Mouse (Mus musculus): ENCODE data around the gene Zfp462. TPM values are rescaled to one million over a fixed set of nuclear protein-coding genes. Genes with fewer than 3 reads are reported as not detected.

Zfp462 gene
- total RNA-seq, 2 experiments from 2014 or later: 20.8 to 24.5 TPM

GRCm38 (mm10) chr4:55041106-55041730 lies 96.4 kb downstream of the Zfp462 start:
- no peak for DNase-seq (ENCODE audit: low spot score)

- no peak for DNase-seq (ENCODE audit: low spot score)
Measured at GRCm38 (mm10) chr4:55042573-55042972, 97.7 kb downstream of the Zfp462 start.

- no peak for DNase-seq (ENCODE audit: low spot score)
Measured at GRCm38 (mm10) chr4:55047266-55047665, 102.4 kb downstream of the Zfp462 start.

GRCm38 (mm10) chr4:55049938-55050610 lies 105.2 kb downstream of the Zfp462 start:
- no peak for DNase-seq (ENCODE audit: low spot score)

GRCm38 (mm10) chr4:55051345-55051744 lies 106.5 kb downstream of the Zfp462 start:
- no peak for DNase-seq (ENCODE audit: low spot score)

- DNase-seq (ENCODE audit: low spot score): no peak
Measured at GRCm38 (mm10) chr4:55052686-55053085, 107.8 kb downstream of the Zfp462 start.

- DNase-seq (ENCODE audit: low spot score): no peak
Measured at GRCm38 (mm10) chr4:55057666-55058455, 113.0 kb downstream of the Zfp462 start.

- DNase-seq (ENCODE audit: low spot score): no peak
Measured at GRCm38 (mm10) chr4:55058901-55059300, 114.1 kb downstream of the Zfp462 start.

- no peak for DNase-seq (ENCODE audit: low spot score)
Measured at GRCm38 (mm10) chr4:55066341-55067170, 121.7 kb downstream of the Zfp462 start.

- DNase-seq (ENCODE audit: low spot score): no peak
Measured at GRCm38 (mm10) chr4:55071535-55071934, 126.7 kb downstream of the Zfp462 start.

GRCm38 (mm10) chr4:55077133-55077889 lies 132.5 kb downstream of the Zfp462 start:
- DNase-seq (ENCODE audit: low spot score): peak; percentile 9

GRCm38 (mm10) chr4:55077902-55078716 lies 133.3 kb downstream of the Zfp462 start:
- peak; percentile 14 for DNase-seq (ENCODE audit: low spot score)

- no peak for DNase-seq (ENCODE audit: low spot score)
Measured at GRCm38 (mm10) chr4:55079056-55079455, 134.2 kb downstream of the Zfp462 start.

- no peak for DNase-seq (ENCODE audit: low spot score)
Measured at GRCm38 (mm10) chr4:55084080-55084688, 139.3 kb downstream of the Zfp462 start.

GRCm38 (mm10) chr4:55088153-55088552 lies 143.3 kb downstream of the Zfp462 start:
- no peak for DNase-seq (ENCODE audit: low spot score)

GRCm38 (mm10) chr4:55088922-55089321 lies 144.1 kb downstream of the Zfp462 start:
- DNase-seq (ENCODE audit: low spot score): no peak

- no peak for DNase-seq (ENCODE audit: low spot score)
Measured at GRCm38 (mm10) chr4:55097157-55097556, 152.3 kb downstream of the Zfp462 start.

- DNase-seq (ENCODE audit: low spot score): no peak
Measured at GRCm38 (mm10) chr4:55098366-55098765, 153.5 kb downstream of the Zfp462 start.

- peak; percentile 12 for DNase-seq (ENCODE audit: low spot score)
Measured at GRCm38 (mm10) chr4:55100851-55101250, 156.0 kb downstream of the Zfp462 start.
